In the genomic region with DNA sequence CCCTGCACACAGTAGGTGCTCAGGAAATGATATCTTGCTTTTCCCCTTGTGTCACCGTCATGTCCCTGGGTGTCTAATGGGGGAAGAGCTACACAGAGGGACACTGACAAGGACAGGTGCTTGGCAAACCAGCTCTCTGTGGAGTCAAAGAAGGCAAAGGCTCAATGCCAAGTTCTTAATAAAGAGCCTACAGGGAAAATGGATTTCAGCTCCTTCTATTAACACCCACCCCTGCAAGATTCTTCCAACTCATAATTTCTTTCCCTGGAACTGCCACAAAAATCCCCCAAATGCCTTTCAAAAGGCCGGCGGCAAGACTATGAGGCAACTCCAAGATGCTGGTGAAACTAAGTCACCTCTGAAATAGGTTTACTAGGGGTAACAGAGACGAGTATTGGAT, we compare ENCODE assay signal across 22 mouse cellular contexts. TPM values are rescaled to one million over a fixed set of nuclear protein-coding genes. Genes with fewer than 3 reads are reported as not detected.
DNase-seq lines count a peak whose midpoint lies in the region; TF ChIP-seq lines count a peak whose summit lies in the region.
"Had no signal": no experiment of that assay in that cellular context is flagged by ENCODE, and none has a peak within 500 bp of the region (broad histone marks: within the 10 kb centered on the region; RNA-seq: fewer than 3 reads in every experiment).

No protein-coding gene starts in this region.

- intact Hi-C loops in gastrocnemius, adult 2 months (cut with DNase I): no loop called here
- intact Hi-C loops in heart, postnatal 25 days (cut with DNase I): loop anchor here (10.0 kb wide), 1 partner anchor 159 kb away; no protein-coding TSS in a partner anchor

- H3K4me3 ChIP-seq in gastrocnemius, adult 2 months: no peak overlapping the region
- no peak overlapping the region for H3K4me3 ChIP-seq in heart, embryonic 10.5 days
- H3K4me3 ChIP-seq: forebrain, embryonic 10.5 days; forebrain, embryonic 13.5 days; heart, embryonic 13.5 days; hindbrain, embryonic 12.5 days; hindbrain, embryonic 15.5 days had no signal

- H3K4me1 ChIP-seq in heart, embryonic 10.5 days: no peaks in the 10 kb centered on the region
- H3K4me1 ChIP-seq: forebrain, embryonic 10.5 days; forebrain, embryonic 13.5 days; heart, embryonic 13.5 days; hindbrain, embryonic 12.5 days; hindbrain, embryonic 15.5 days had no signal

- H3K27me3 ChIP-seq in heart, embryonic 10.5 days (ENCODE audit: insufficient read depth, poor library complexity, severe bottlenecking): no peaks in the 10 kb centered on the region
- H3K27me3 ChIP-seq: CH12.LX; forebrain, embryonic 13.5 days; heart, embryonic 13.5 days; hindbrain, embryonic 12.5 days; hindbrain, embryonic 15.5 days; Patski had no signal

- H3K9me3 ChIP-seq in heart, embryonic 10.5 days: no peaks in the 10 kb centered on the region
- H3K9me3 ChIP-seq: forebrain, embryonic 10.5 days; forebrain, embryonic 13.5 days; G1E; heart, embryonic 13.5 days; hindbrain, embryonic 12.5 days; hindbrain, embryonic 15.5 days had no signal

- WGBS in heart, embryonic 10.5 days: 90% methylated on average over 4 of the region's 4 CpGs

- DNase-seq in gastrocnemius, adult 2 months: peak; percentile 43
- DNase-seq in gastrocnemius, postnatal 25 days: no peak
- peak; percentile 36 to 45 for DNase-seq in heart, adult 18-20 months
- DNase-seq in heart, postnatal 25 days (ENCODE audit: low spot score): no peak
- peak; percentile 32 to 36 for DNase-seq in heart, adult 9 months (ENCODE audit: low spot score in 2 of 2)
- no peak for DNase-seq in heart, embryonic 10.5 days (ENCODE audit: low spot score)
- no peak for DNase-seq in left cerebral cortex, adult 9 months (ENCODE audit: low spot score in 2 of 2)
- DNase-seq: adrenal gland, postnatal 10 days; adrenal gland, postnatal 36 days; B cell, adult 2 months; cerebellum, adult 18-20 months; cerebellum, adult 9-10 months; cerebellum, postnatal 14 days; kidney, adult 2 months had no signal

- peaks cover 6% of the 10 kb centered on the region; the same call in 1 of the 2 replicates for H3K36me3 ChIP-seq in heart, embryonic 10.5 days
- H3K36me3 ChIP-seq: forebrain, embryonic 10.5 days; G1E; hindbrain, embryonic 12.5 days; hindbrain, embryonic 15.5 days had no signal

- TF ChIP-seq CTCF in gastrocnemius, adult 2 months (IDR thresholded peaks at IDR 0.05): no peak

- no peak overlapping the region for H3K27ac ChIP-seq in gastrocnemius, adult 2 months
- no peak overlapping the region for H3K27ac ChIP-seq in heart, embryonic 10.5 days
- H3K27ac ChIP-seq: forebrain, embryonic 10.5 days; forebrain, embryonic 13.5 days; heart, embryonic 13.5 days; hindbrain, embryonic 12.5 days; hindbrain, embryonic 15.5 days had no signal

RNA-seq across cellular contexts. Expression of gene Polr2m, which starts 38.2 kb away (rescaled TPM):
- total RNA-seq in gastrocnemius, adult 2 months (2021): 100 to 1,000 TPM; 198 to 274 TPM
- 100 to 1,000 TPM; 204 to 213 TPM for total RNA-seq in gastrocnemius, postnatal 25 days (2021)
- total RNA-seq in heart, adult 18-20 months (2021): 100 to 1,000 TPM; 312 to 342 TPM
- total RNA-seq in heart, postnatal 25 days (2021): 100 to 1,000 TPM; 305 to 317 TPM
- polyA plus RNA-seq in heart, embryonic 10.5 days (2016; fragmentation: Nextera tagmentation; extraction: Ambion mirVana): 410 and 449 TPM in 2 replicates

Comparison
In these comparisons a context has a peak if more than half of its experiments do, and no peak if none do; other contexts are left out.
1. DNase-seq: peak in gastrocnemius, adult 2 months (single experiment), heart, adult 18-20 months (2 of 2) and heart, adult 9 months (2 of 2); none in gastrocnemius, postnatal 25 days (single experiment), heart, postnatal 25 days (single experiment), heart, embryonic 10.5 days (single experiment) and left cerebral cortex, adult 9 months (0 of 2).